Mouse (Mus musculus) megakaryocyte progenitor cell, adult 5-6 weeks (primary cell): ENCODE data around the gene Kcnc3. TPM values are rescaled to one million over a fixed set of nuclear protein-coding genes. Genes with fewer than 3 reads are reported as not detected.

Source experiments
- ATAC-seq: replicated peaks from 2 replicates; pipeline ENCODE4 v1.8.0; 2016; ENCODE audit warnings: mild to moderate bottlenecking, moderate TSS enrichment, inconsistent platforms; ENCODE audit not compliant: poor library complexity
- total RNA-seq, 2 experiments: library from RNA; stranded (forward) in 1 of 2; stranded (reverse) in 1 of 2; fragments of 157-497, 149-512 nt in 1 of 2; fragments of 200-1000 nt in 1 of 2; gene quantifications; 2 replicates each; pipeline versions ENCODE4 v1.2.3 to v1.2.4; 2015 to 2017

Gene Kcnc3
- total RNA-seq (2015) (0.25 and 0.66 TPM in 2 replicates), total RNA-seq (2017) (0.04 TPM in 1 of 2 replicates, not detected in the other)

GRCm38 (mm10) chr7:44590402-44591347 is at the start of gene Kcnc3:
Gene Kcnc3, plus strand, starts transcription at chr7:44590664.
- ATAC-seq, result peak; percentile 90

GRCm38 (mm10) chr7:44542555-44542954 is 47.9 kb upstream of the Kcnc3 start:
- no peak for ATAC-seq

GRCm38 (mm10) chr7:44543071-44543470 is 47.4 kb upstream of the Kcnc3 start:
- no peak for ATAC-seq

GRCm38 (mm10) chr7:44546274-44546673 is 44.2 kb upstream of the Kcnc3 start:
- ATAC-seq, result no peak

GRCm38 (mm10) chr7:44547041-44547440 is 43.4 kb upstream of the Kcnc3 start:
- ATAC-seq, result 0 out of 2 replicates have a peak, but pooled peaks have one; percentile 8

- no peak for ATAC-seq
Observed at GRCm38 (mm10) chr7:44547725-44548124, 42.7 kb upstream of the Kcnc3 start.

GRCm38 (mm10) chr7:44548497-44549087 is 41.9 kb upstream of the Kcnc3 start, which contains the start of gene Pold1:
Gene Pold1, minus strand, starts transcription at chr7:44548849.
- ATAC-seq, result peak; percentile 83

GRCm38 (mm10) chr7:44549621-44550408 is 40.6 kb upstream of the Kcnc3 start:
- no peak for ATAC-seq

GRCm38 (mm10) chr7:44550409-44550678 is 40.1 kb upstream of the Kcnc3 start:
- ATAC-seq, result no peak

- no peak for ATAC-seq
Observed at GRCm38 (mm10) chr7:44551301-44551700, 39.2 kb upstream of the Kcnc3 start.

GRCm38 (mm10) chr7:44551731-44552130 is 38.7 kb upstream of the Kcnc3 start:
- no peak for ATAC-seq

- no peak for ATAC-seq
Observed at GRCm38 (mm10) chr7:44552141-44552908, 38.1 kb upstream of the Kcnc3 start.

GRCm38 (mm10) chr7:44553196-44553764 is 37.2 kb upstream of the Kcnc3 start:
- ATAC-seq, result peak; percentile 62

- peak; percentile 75 for ATAC-seq
Observed at GRCm38 (mm10) chr7:44553826-44554225, 36.6 kb upstream of the Kcnc3 start, which contains the start of gene Nr1h2. Gene Nr1h2, minus strand, starts transcription at chr7:44553951.

- ATAC-seq, result no peak
Observed at GRCm38 (mm10) chr7:44557629-44558028, 32.8 kb upstream of the Kcnc3 start.

GRCm38 (mm10) chr7:44560435-44561400 is 29.7 kb upstream of the Kcnc3 start:
- ATAC-seq, result peak; percentile 84

GRCm38 (mm10) chr7:44563284-44563683 is 27.2 kb upstream of the Kcnc3 start:
- ATAC-seq, result peak; percentile 44

GRCm38 (mm10) chr7:44564486-44564885 is 26.0 kb upstream of the Kcnc3 start:
- no peak for ATAC-seq

GRCm38 (mm10) chr7:44565414-44565813 is 25.1 kb upstream of the Kcnc3 start:
- ATAC-seq, result peak; percentile 58
